Mouse (Mus musculus) ovary, postnatal 10 days (tissue): ENCODE data around the gene Rrm2.
"Not testable (repeated sequence)": the region's sequence is repeated elsewhere in the genome, so short reads cannot be mapped to it uniquely, and the experiment has no call there.

ENCODE experiments used
- DNase-seq: peaks from one replicate; pipeline ENCODE4 v3.0.0; 2022; ENCODE audit warnings: low spot score

Rrm2 gene

DNA sequence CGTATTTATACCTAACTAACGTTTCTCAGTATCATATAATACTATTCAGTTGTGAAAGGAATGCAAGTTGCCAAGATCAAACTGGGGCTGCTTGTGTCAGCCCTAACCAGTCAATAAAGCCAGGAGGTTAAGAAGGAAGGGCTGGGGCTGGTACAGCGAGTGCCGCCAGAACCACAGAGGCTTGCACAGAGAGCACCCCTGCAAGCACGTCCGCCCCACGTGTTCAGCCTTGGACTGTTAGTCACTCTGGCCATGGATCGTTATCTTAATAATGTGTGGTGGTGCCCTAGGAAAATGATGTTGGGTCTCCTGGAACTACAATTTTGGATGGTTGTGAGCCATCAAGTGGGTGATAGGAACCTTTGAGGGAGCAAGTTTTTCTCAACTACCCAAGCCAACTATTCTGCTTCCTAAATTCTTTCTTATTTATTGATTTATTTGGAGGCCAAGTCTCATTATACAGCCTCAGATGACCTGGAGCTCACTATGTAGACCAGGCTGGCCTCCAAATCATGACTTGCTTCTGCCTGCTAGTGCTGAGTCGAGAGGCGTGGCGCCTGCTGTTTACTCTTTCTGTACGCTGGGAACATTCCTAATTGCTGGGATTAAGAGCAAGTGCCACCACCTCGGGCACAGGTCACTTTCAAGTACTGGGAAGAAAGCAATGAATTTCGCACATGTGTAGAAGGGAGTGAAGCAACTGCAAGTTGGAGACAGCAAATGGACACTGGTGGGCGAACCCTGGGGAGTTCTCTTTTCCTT is 2.4 kb upstream of the Rrm2 start:
- no peak for DNase-seq

DNA sequence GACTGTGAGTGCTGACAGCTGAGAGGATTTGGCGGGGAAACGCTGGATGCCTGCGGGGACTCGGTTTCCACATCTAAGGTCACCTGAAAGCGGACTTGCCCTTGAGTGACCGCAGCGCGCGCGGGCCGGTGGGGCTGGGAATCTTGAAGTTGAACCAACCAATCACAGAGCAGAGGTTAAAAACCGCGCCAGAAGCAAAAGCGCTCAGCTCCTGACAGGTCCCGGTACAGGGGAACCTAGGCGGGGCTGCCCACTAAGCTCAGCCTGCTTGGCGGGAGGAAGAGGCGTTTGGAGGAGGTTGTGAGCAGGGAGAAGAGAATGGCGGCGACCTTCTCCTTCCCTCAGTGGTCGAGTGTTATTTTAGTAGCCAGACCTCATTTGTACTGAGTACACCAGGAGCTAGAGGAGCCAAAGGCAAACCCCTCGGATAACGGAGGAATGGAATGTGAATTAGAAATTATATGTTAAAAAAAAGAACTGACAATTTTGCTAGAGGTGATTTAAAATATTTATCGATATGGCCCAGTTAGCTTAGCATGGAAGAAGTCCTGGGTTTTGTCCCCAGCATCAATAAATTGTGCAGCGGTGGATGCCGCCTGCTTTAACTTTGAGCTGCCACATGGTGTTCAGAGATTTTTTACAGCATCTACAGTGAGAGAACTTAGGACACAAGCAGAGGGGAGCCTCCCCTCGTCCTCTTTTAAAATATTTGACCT is 1.1 kb upstream of the Rrm2 start:
- DNase-seq: no peak

GRCm38 (mm10) chr12:24707480-24707802 is 600 bp upstream of the Rrm2 start:
- no peak for DNase-seq

- no peak for DNase-seq
Measured at GRCm38 (mm10) chr12:24708824-24709218, 780 bp downstream of the Rrm2 start.

GRCm38 (mm10) chr12:24709409-24709808 is 1.4 kb downstream of the Rrm2 start:
- DNase-seq: no peak

- no peak for DNase-seq
Measured at GRCm38 (mm10) chr12:24709831-24710508, 1.9 kb downstream of the Rrm2 start.

GRCm38 (mm10) chr12:24710672-24711071 is 2.6 kb downstream of the Rrm2 start:
- DNase-seq: no peak

DNA sequence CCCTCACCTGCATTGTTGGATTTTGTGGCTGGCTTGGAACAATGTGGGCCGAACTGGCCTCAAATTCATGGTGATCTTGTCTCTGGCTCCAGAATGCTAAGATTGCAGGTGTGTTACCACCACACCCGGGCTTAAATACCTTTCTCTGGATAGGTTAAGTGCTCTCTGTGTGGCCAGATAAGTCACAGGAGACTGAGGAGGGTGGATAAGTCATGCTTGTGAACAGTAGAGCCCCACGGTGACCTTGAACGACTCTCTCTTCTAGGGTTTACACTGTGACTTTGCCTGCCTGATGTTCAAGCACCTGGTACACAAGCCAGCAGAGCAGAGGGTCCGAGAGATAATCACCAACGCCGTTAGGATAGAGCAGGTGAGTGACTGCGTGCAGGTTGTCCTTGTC is 4.4 kb downstream of the Rrm2 start:
- no peak for DNase-seq

DNA sequence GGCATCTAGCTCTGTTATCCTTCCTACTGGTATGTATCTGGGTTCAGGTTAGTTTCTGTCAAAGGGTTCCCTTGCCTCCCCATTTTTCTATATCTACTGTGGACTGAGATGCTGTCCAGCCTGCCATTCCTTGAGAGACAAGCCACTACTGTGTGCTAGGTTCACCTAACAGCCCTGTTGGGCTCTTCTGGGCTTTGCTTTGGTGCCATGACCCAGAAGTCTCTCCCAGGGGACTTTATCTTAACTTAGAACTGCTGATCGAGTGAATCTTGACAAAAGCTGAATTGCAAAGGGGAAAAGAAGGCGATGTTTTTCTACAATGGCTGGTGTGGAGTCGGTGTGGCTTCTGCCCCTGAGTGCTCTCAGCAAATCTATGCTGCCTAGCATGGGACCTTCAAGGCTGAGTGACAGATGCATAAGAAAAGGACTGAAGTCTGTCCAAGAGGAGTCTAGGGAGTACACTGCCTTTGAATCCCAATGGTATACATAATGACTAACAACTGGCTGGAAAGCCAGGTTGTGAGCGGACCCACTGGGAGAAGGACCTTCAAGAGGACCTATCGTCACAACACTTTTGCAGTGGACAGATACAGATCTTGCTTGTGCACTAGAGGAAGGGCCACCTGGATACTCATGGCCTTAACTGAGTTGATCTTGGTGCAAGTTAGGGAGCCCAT is 6.7 kb downstream of the Rrm2 start:
- DNase-seq: no peak

- DNase-seq: no peak
Measured at GRCm38 (mm10) chr12:24715268-24715896, 7.3 kb downstream of the Rrm2 start.

DNA sequence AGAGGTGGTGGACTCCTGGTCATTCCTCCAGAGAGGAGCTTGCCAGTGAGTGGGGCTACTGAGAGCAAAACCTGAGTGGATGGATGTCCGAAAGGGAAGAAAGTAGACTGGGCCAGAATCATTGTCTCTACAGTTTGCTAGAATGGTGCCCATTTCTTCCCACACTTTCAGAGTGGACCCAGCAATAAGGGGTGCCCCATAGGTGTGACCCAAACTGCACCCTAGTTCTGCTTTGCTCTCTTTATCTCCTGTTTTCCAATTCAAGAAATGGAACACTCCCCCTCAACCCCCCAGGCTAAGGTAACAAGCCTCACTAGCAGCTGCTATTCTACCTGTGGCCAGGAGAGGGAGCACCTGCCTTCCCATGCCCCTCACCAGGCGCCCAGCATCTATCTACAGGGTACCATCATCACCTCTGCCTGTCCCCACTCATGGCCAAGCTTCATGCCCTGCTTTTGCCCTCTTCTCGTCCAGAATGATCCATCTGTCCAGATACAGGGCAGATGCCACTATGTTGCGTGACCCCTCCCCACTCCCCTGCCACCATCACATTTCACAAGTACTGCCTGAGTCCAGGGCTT is 8.8 kb downstream of the Rrm2 start:
- no peak for DNase-seq

DNA sequence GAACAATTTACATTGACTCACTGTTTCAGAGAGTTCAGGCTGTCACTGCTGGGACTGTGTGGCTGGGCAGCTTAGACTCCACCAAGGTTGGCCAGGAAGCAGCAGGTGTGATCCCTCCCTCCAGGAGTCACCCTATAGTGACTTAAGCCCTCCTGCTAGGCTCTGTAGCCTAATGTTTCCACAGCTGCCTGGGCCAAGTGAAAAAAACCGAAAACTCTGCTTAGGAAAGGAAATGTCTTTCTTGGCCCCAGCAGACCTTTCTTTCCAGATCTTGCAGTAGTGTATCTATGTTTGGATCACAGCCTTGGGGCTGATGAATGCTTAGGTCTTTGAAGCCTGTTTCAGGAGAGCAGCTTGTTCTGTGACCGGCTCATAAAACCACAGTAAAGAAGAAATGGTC is 15.4 kb downstream of the Rrm2 start:
- DNase-seq: no peak

GRCm38 (mm10) chr12:24723859-24724258 is 15.8 kb downstream of the Rrm2 start:
- DNase-seq: no peak

- DNase-seq: no peak
Measured at GRCm38 (mm10) chr12:24724369-24724768, 16.3 kb downstream of the Rrm2 start.

GRCm38 (mm10) chr12:24734828-24735394 is 26.9 kb downstream of the Rrm2 start:
- no peak for DNase-seq

- DNase-seq: no peak
Measured at GRCm38 (mm10) chr12:24736956-24737355, 28.9 kb downstream of the Rrm2 start.

GRCm38 (mm10) chr12:24739963-24740362 is 31.9 kb downstream of the Rrm2 start:
- DNase-seq: no peak

DNA sequence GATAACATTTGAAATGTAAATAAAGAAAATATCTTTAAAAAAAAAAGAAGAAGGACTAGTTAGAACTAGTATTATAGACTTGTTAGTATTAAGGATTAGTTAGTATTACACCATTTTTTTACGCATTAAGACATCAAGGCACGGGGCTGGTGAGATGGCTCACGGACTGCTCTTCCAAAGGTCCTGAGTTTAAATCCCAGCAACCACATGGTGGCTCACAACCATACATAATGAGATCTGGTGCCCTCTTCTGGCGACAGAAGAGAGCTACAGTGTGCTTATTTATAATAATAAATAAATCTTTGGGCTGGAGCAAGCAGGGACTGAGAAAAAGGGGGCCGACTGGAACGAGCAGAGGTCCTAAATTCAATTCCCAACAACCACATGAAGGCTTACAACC is 33.5 kb downstream of the Rrm2 start:
- DNase-seq: not testable (repeated sequence)

GRCm38 (mm10) chr12:24744309-24744708 is 36.3 kb downstream of the Rrm2 start:
- DNase-seq: no peak

- no peak for DNase-seq
Measured at GRCm38 (mm10) chr12:24746579-24747296, 38.7 kb downstream of the Rrm2 start.

- DNase-seq: no peak
Measured at GRCm38 (mm10) chr12:24747297-24747696, 39.3 kb downstream of the Rrm2 start.
